Mouse (Mus musculus): ENCODE results near the gene Foxp1. TPM values are rescaled to one million over a fixed set of nuclear protein-coding genes. Genes with fewer than 3 reads are reported as not detected.
A peak's percentile ranks its signal among the peaks of the same experiment; 100 is the strongest.

Foxp1 gene
- polyA plus RNA-seq, 1 experiment from 2014 or later = 103 TPM

- WGBS = 84% methylated on average over 4 of the region's 4 CpGs
- no peaks in the 10 kb centered on the region for H3K27me3 ChIP-seq (replicated peaks)
Measured at GRCm38 (mm10) chr6:99212461-99212860, 310.1 kb downstream of the Foxp1 start.

DNA sequence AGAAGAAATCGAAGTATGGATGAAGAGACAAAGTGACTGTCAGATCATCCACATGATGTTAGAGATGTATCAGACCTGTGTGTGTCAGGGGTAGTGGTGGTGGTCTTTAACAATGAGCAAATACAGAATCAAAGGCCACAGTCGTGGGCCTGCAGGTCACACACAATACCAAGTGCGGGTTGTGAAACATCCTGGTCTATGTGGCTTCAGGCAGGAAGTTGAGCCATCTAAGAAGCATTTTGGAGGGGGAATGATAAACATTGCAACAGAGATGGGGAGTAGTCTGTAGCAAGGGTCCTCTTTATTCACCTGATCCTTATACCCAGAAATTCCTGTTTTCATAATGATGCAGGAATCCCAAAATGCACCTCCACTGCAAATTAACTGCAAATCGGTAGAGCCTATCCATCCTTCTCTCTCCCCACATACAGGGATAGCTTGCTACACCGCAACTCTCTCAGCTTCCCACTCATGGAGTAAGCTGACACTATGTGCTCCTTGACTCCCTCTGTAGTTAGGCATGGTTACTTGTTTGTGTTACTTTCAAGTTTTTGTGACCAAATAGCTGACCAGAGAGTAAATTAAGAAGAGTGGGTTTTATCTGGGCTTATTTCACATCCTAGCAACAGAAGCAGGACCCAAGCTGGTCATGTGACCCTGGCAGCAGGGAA lies 310.7 kb downstream of the Foxp1 start:
- H3K36me3 ChIP-seq = no peaks in the 10 kb centered on the region
- peaks cover 10% of the 10 kb centered on the region for H3K4me1 ChIP-seq (replicated peaks)
- WGBS = 75% methylated on average over 5 of the region's 5 CpGs
- H3K4me2 ChIP-seq (replicated peaks) = no peak overlapping the region
- no peak overlapping the region for H3K4me3 ChIP-seq (replicated peaks)
- no peak overlapping the region for H3K9ac ChIP-seq
- H3K9me3 ChIP-seq = no peaks in the 10 kb centered on the region
- no peaks in the 10 kb centered on the region for H3K27me3 ChIP-seq (replicated peaks)
- no peak for ATAC-seq
- H3K27ac ChIP-seq = no peak overlapping the region

More at GRCm38 (mm10) chr6:99212461-99212860, 310.1 kb downstream of the Foxp1 start:
- Histone ChIP-seq H3K27ac (no peak overlapping the region), H3K4me3 (replicated peaks) (no peak overlapping the region), H3K9me3 (no peaks in the 10 kb centered on the region), H3K4me2 (replicated peaks) (no peak overlapping the region), H3K4me1 (replicated peaks) (peaks cover 6% of the 10 kb centered on the region; the same call in 1 of the 2 replicates), H3K36me3 (no peaks in the 10 kb centered on the region), H3K9ac (no peak overlapping the region)
- no peak for ATAC-seq

GRCm38 (mm10) chr6:99210161-99210560 lies 312.4 kb downstream of the Foxp1 start:
- Histone ChIP-seq H3K36me3 (no peaks in the 10 kb centered on the region), H3K4me3 (replicated peaks) (no peak overlapping the region), H3K27me3 (replicated peaks) (no peaks in the 10 kb centered on the region), H3K9me3 (no peaks in the 10 kb centered on the region), H3K9ac (no peak overlapping the region), H3K4me2 (replicated peaks) (no peak overlapping the region), H3K4me1 (replicated peaks) (peaks cover 20% of the 10 kb centered on the region), H3K27ac (no peak overlapping the region)
- WGBS = 79% methylated on average over 7 of the region's 7 CpGs
- no peak for ATAC-seq

- Histone ChIP-seq H3K36me3 (no peaks in the 10 kb centered on the region), H3K4me1 (replicated peaks) (peaks cover 38% of the 10 kb centered on the region), H3K4me2 (replicated peaks) (no peak overlapping the region), H3K9me3 (no peaks in the 10 kb centered on the region), H3K9ac (no peak overlapping the region), H3K27ac (peak overlapping the region; percentile 29; the same call in 1 of the 2 replicates), H3K27me3 (replicated peaks) (no peaks in the 10 kb centered on the region), H3K4me3 (replicated peaks) (no peak overlapping the region)
- no peak for ATAC-seq
- WGBS = 42% methylated on average over 6 of the region's 6 CpGs
Measured at GRCm38 (mm10) chr6:99207226-99207885, 315.2 kb downstream of the Foxp1 start.

DNA sequence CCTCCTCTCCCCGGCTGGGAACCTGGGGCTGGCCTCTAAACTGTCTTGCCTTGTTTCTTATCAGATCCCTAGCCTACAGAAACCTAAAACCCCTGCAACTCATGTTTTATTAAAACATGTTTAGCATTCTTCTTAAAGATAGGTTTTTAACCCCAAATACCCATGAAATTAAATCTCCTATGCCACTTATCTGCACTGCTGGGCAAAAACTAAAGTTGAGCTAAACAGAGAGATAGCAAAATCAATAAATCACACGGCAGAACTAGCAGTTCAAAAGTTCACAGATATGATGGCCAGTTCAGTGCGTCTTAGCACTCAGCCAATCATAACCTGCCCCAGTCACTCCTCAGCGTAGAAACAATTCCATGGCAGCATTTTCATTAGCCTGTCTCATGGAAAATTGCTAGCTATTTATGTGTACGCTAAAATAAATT lies 316.1 kb downstream of the Foxp1 start:
- Histone ChIP-seq H3K27me3 (replicated peaks) (no peaks in the 10 kb centered on the region), H3K27ac (peak overlapping the region; percentile 88), H3K9ac (no peak overlapping the region), H3K9me3 (no peaks in the 10 kb centered on the region), H3K4me3 (replicated peaks) (no peak overlapping the region), H3K36me3 (no peaks in the 10 kb centered on the region), H3K4me2 (replicated peaks) (peak overlapping the region; percentile 49), H3K4me1 (replicated peaks) (peaks cover 39% of the 10 kb centered on the region)
- peak; percentile 79 for ATAC-seq
- WGBS = 18% methylated on average over 5 of the region's 5 CpGs

- no peak overlapping the region; the same call in 1 of the 2 replicates for H3K9ac ChIP-seq
- no peaks in the 10 kb centered on the region for H3K36me3 ChIP-seq
- peaks cover 45% of the 10 kb centered on the region for H3K4me1 ChIP-seq (replicated peaks)
- H3K27me3 ChIP-seq (replicated peaks) = no peaks in the 10 kb centered on the region
- H3K27ac ChIP-seq = peak overlapping the region; percentile 88
- ATAC-seq = peak; percentile 57
- H3K4me2 ChIP-seq (replicated peaks) = peak overlapping the region; percentile 49
- 12% methylated on average over 13 of the region's 13 CpGs for WGBS
- H3K9me3 ChIP-seq = no peaks in the 10 kb centered on the region
- H3K4me3 ChIP-seq (replicated peaks) = no peak overlapping the region
Measured at GRCm38 (mm10) chr6:99205587-99206436, 316.7 kb downstream of the Foxp1 start.

- H3K36me3 ChIP-seq = no peaks in the 10 kb centered on the region
- H3K27me3 ChIP-seq (replicated peaks) = no peaks in the 10 kb centered on the region
- no peak overlapping the region for H3K4me3 ChIP-seq (replicated peaks)
- H3K4me2 ChIP-seq (replicated peaks) = peak overlapping the region; percentile 49
- no peak overlapping the region for H3K9ac ChIP-seq
- WGBS = 9% methylated on average over 7 of the region's 7 CpGs
- H3K9me3 ChIP-seq = no peaks in the 10 kb centered on the region
- peaks cover 51% of the 10 kb centered on the region for H3K4me1 ChIP-seq (replicated peaks)
- H3K27ac ChIP-seq = peak overlapping the region; percentile 63
- ATAC-seq = 0 out of 2 replicates have a peak, but pooled peaks have one; percentile 11
Measured at GRCm38 (mm10) chr6:99204780-99205586, 317.5 kb downstream of the Foxp1 start.

DNA sequence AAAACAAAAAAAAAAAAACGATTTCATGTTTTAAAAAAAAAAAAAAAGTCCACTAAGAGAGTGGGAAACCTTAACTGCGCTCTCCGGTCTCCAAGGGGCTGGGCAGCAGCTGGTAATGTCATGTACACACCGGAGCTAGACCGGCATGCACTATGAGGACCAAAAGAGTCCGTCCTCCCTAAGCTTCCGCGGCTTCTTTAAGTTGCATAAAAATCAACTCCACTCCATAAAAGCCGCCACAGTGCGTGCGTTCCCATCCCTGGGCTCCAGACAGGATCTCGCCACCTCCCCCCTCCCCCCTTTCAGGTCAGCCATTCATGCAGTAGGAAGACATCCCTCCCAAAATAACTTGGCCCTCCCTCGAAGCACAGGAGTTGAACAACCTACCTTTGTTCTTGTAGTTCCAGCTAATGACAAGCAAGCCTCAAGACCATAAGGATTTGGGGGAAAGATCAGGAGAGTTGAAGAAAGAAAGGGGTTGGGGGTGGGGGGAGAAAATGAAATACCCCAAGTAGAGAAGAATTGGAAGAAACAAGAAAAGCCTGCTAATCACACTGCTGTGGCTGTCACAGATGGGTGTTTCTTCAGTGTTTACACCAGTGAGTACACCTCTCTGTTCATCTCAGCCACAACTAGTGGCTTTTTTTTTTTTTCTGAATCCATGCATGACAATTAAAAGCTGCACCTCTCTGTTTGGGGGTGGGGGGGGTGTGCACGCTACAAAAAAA lies 318.3 kb downstream of the Foxp1 start:
- peak overlapping the region; percentile 12; the same call in 1 of the 2 replicates for H3K4me3 ChIP-seq (replicated peaks)
- 4% methylated on average over 14 of the region's 14 CpGs for WGBS
- H3K9ac ChIP-seq = no peak overlapping the region
- no peak for ATAC-seq
- no peaks in the 10 kb centered on the region for H3K9me3 ChIP-seq
- H3K4me2 ChIP-seq (replicated peaks) = peak overlapping the region; percentile 49
- H3K4me1 ChIP-seq (replicated peaks) = peaks cover 51% of the 10 kb centered on the region
- no peaks in the 10 kb centered on the region for H3K27me3 ChIP-seq (replicated peaks)
- no peaks in the 10 kb centered on the region for H3K36me3 ChIP-seq
- peak overlapping the region; percentile 63 for H3K27ac ChIP-seq

DNA sequence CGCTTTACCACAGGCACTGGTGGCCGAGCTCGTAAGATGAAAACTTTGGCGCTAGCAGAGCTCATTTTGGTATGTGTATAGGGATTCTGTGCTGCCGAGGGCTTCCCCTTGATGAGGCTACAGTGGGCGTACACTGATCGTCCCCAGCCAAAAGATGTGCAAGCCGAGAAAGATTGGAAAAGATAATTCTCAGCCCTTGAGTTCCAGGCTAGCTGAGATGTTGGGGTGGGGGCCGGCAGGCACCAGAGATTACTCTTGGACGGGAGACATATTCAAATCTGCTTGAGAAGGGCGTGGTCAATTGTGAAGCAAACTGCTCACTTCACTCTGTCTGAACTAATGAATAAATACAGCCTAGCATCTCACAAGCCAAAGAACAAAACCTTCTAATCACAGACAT lies 319.3 kb downstream of the Foxp1 start:
- Histone ChIP-seq H3K9ac (peak overlapping the region; percentile 8; the same call in 1 of the 2 replicates), H3K36me3 (no peaks in the 10 kb centered on the region), H3K4me2 (replicated peaks) (peak overlapping the region; percentile 51), H3K27ac (no peak overlapping the region), H3K4me1 (replicated peaks) (peaks cover 49% of the 10 kb centered on the region), H3K9me3 (no peaks in the 10 kb centered on the region), H3K4me3 (replicated peaks) (peak overlapping the region; percentile 18; the same call in 1 of the 2 replicates), H3K27me3 (replicated peaks) (no peaks in the 10 kb centered on the region)
- WGBS = 27% methylated on average over 11 of the region's 11 CpGs
- ATAC-seq = no peak

DNA sequence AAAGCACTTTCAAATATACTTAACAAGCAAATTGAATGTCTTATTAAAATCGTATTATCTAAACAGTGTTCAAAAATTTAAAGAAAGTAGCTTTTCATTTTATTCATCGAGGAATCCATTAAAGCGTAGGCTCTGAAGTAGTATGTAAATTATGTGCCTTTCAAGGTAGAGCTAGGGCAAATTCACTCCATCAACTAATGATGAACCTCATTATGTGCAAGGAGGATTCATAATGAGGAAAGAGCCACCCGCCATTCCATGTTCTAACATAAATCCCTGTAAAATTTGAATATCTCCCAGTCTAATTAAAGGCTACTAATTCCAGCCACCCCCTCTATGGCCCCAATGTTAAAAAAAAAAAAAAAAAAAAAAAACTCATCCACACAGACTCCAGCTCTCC lies 319.7 kb downstream of the Foxp1 start:
- Histone ChIP-seq H3K4me2 (replicated peaks) (peak overlapping the region; percentile 51), H3K9ac (peak overlapping the region; percentile 8; the same call in 1 of the 2 replicates), H3K9me3 (no peaks in the 10 kb centered on the region), H3K27ac (no peak overlapping the region), H3K36me3 (no peaks in the 10 kb centered on the region), H3K4me3 (replicated peaks) (0 out of 2 replicates have a peak overlapping the region, but pooled peaks have one; percentile 18), H3K4me1 (replicated peaks) (peaks cover 48% of the 10 kb centered on the region), H3K27me3 (replicated peaks) (no peaks in the 10 kb centered on the region)
- ATAC-seq = no peak
- 76% methylated on average over 4 of the region's 4 CpGs for WGBS

GRCm38 (mm10) chr6:99201271-99201705 lies 321.2 kb downstream of the Foxp1 start:
- Histone ChIP-seq H3K9ac (no peak overlapping the region), H3K9me3 (no peaks in the 10 kb centered on the region), H3K27me3 (replicated peaks) (no peaks in the 10 kb centered on the region), H3K27ac (no peak overlapping the region), H3K36me3 (no peaks in the 10 kb centered on the region), H3K4me2 (replicated peaks) (no peak overlapping the region), H3K4me3 (replicated peaks) (no peak overlapping the region), H3K4me1 (replicated peaks) (peaks cover 40% of the 10 kb centered on the region)
- 16% methylated on average over 4 of the region's 4 CpGs for WGBS
- no peak for ATAC-seq

Data from intestine, embryonic 15.5 days (tissue).